Mouse (Mus musculus) MEL (cell line): ENCODE data around the gene Slc22a20. TPM values are rescaled to one million over a fixed set of nuclear protein-coding genes. Genes with fewer than 3 reads are reported as not detected.

Experiments used
- DNase-seq: peaks from one replicate; pipeline ENCODE4 v3.0.0; 2011; ENCODE audit warnings: low read depth, low spot score
- H3K27ac ChIP-seq: 2 replicates; pipeline ENCODE4 v1.5.1; 2012; ENCODE audit warnings: low read depth, mild to moderate bottlenecking, control low read depth, low read length, moderate library complexity; ENCODE audit not compliant: control insufficient read depth
- H3K27me3 ChIP-seq, 2 experiments: fragments of 150-350 bp in 1 of 2; sonication (generic) in 1 of 2; 2 replicates each; pipeline ENCODE4 v1.6.1; 2012; ENCODE audit warnings: low read length in 2 of 2, mild to moderate bottlenecking in 2 of 2, improper control_type of control experiment in 1 of 2, moderate library complexity in 1 of 2; ENCODE audit not compliant: insufficient read depth in 2 of 2, control insufficient read depth in 1 of 2
- H3K36me3 ChIP-seq, 2 experiments: 2 replicates each; pipeline ENCODE4 v1.6.1; 2012 to 2014; ENCODE audit warnings: low read length in 2 of 2, improper control_type of control experiment in 1 of 2, inconsistent platforms in 1 of 2, mild to moderate bottlenecking in 1 of 2; ENCODE audit not compliant: insufficient read depth in 2 of 2, control insufficient read depth in 1 of 2
- H3K4me1 ChIP-seq, 2 experiments: fragments of 150-350 bp in 1 of 2; sonication (generic) in 1 of 2; 2 replicates each; pipeline ENCODE4 v1.6.1; 2012; ENCODE audit warnings: low read length in 2 of 2, improper control_type of control experiment in 1 of 2, mild to moderate bottlenecking in 1 of 2; ENCODE audit not compliant: insufficient read depth in 2 of 2, control insufficient read depth in 1 of 2
- H3K4me3 ChIP-seq, 2 experiments: fragments of 150-350 bp in 1 of 2; sonication (generic) in 1 of 2; 2 replicates each; pipeline ENCODE4 v1.5.1; 2012; ENCODE audit warnings: low read depth in 2 of 2, low read length in 2 of 2, mild to moderate bottlenecking in 2 of 2, moderate library complexity in 2 of 2, control low read depth in 1 of 2, improper control_type of control experiment in 1 of 2; ENCODE audit not compliant: control insufficient read depth in 1 of 2, insufficient read depth in 1 of 2
- H3K79me2 ChIP-seq: 2 replicates; pipeline ENCODE4 v1.6.1; 2012; ENCODE audit warnings: mild to moderate bottlenecking, low read length, moderate library complexity; ENCODE audit not compliant: control insufficient read depth, poor library complexity, insufficient read depth
- H3K9ac ChIP-seq: 2 replicates; pipeline ENCODE4 v1.6.1; 2012; ENCODE audit warnings: low read depth, mild to moderate bottlenecking, control low read depth, low read length, moderate library complexity; ENCODE audit not compliant: control insufficient read depth, poor library complexity, severe bottlenecking
- H3K9me3 ChIP-seq: fragments of 150-350 bp; sonication (generic); replicated peaks from 2 replicates; pipeline ENCODE4 v1.6.1; 2012; ENCODE audit warnings: mild to moderate bottlenecking, low read length, improper control_type of control experiment, moderate library complexity; ENCODE audit not compliant: insufficient read depth
- CHD2 ChIP-seq: IDR thresholded peaks from 2 replicates; pipeline ENCODE4 v1.6.1; 2011; ENCODE audit warnings: low read length, improper control_type of control experiment
- CTCF ChIP-seq, 3 experiments: IDR thresholded peaks in 2 of 3; conservative IDR thresholded peaks in 1 of 3; 2 replicates each; pipeline ENCODE4 v1.5.1; 2011 to 2012; ENCODE audit warnings: low read length in 3 of 3, low read depth in 2 of 3, mild to moderate bottlenecking in 2 of 3, improper control_type of control experiment in 1 of 3, inconsistent platforms in 1 of 3, mixed read lengths in 1 of 3, moderate library complexity in 1 of 3; ENCODE audit not compliant: control insufficient read depth in 1 of 3, insufficient read depth in 1 of 3, poor library complexity in 1 of 3, severe bottlenecking in 1 of 3
- E2F4 ChIP-seq: IDR thresholded peaks from 2 replicates; pipeline ENCODE4 v1.6.1; 2011; ENCODE audit warnings: low read depth, low read length, improper control_type of control experiment, borderline replicate concordance
- ELF1 ChIP-seq: IDR thresholded peaks from 2 replicates; pipeline ENCODE4 v1.6.1; 2014; ENCODE audit warnings: low read depth, mild to moderate bottlenecking, inconsistent platforms, low read length, improper control_type of control experiment, moderate library complexity
- ETS1 ChIP-seq: IDR thresholded peaks from 2 replicates; pipeline ENCODE4 v1.6.1; 2012; ENCODE audit warnings: low read depth, mild to moderate bottlenecking, inconsistent platforms, low read length, improper control_type of control experiment, moderate library complexity
- GATA1 ChIP-seq: IDR thresholded peaks from 2 replicates; pipeline ENCODE4 v1.6.1; 2011; ENCODE audit warnings: low read depth, low read length, improper control_type of control experiment
- HCFC1 ChIP-seq: IDR thresholded peaks from 2 replicates; pipeline ENCODE4 v1.6.1; 2012; ENCODE audit warnings: low read depth, mild to moderate bottlenecking, inconsistent platforms, low read length, improper control_type of control experiment, moderate library complexity
- JUND ChIP-seq: IDR thresholded peaks from 2 replicates; pipeline ENCODE4 v1.6.1; 2011; ENCODE audit warnings: low read depth, mild to moderate bottlenecking, improper control_type of control experiment, low read length
- MAFK ChIP-seq: IDR thresholded peaks from 2 replicates; pipeline ENCODE4 v1.6.1; 2011; ENCODE audit warnings: low read depth, mild to moderate bottlenecking, low read length, improper control_type of control experiment, borderline replicate concordance
- MAX ChIP-seq: IDR thresholded peaks from 2 replicates; pipeline ENCODE4 v1.6.1; 2011; ENCODE audit warnings: low read length, improper control_type of control experiment
- MAZ ChIP-seq: IDR thresholded peaks from 2 replicates; pipeline ENCODE4 v1.6.1; 2012; ENCODE audit warnings: low read depth, mild to moderate bottlenecking, inconsistent platforms, low read length, improper control_type of control experiment
- MEF2A ChIP-seq: IDR thresholded peaks from 2 replicates; pipeline ENCODE4 v1.6.1; 2014; ENCODE audit warnings: low read depth, mild to moderate bottlenecking, inconsistent platforms, low read length, improper control_type of control experiment; ENCODE audit not compliant: poor library complexity, insufficient replicate concordance, severe bottlenecking; ENCODE audit errors: extremely low read depth
- MYB ChIP-seq: IDR thresholded peaks from 2 replicates; pipeline ENCODE4 v1.6.1; 2011; ENCODE audit warnings: mild to moderate bottlenecking, low read depth, low read length, improper control_type of control experiment
- MYC ChIP-seq: IDR thresholded peaks from 2 replicates; pipeline ENCODE4 v1.6.1; 2011; ENCODE audit warnings: low read depth, mild to moderate bottlenecking, low read length, improper control_type of control experiment, moderate library complexity
- POLR2A ChIP-seq, 2 experiments: IDR thresholded peaks; 2 replicates each; pipeline ENCODE4 v1.6.1; 2011 to 2012; ENCODE audit warnings: low read length in 2 of 2, mild to moderate bottlenecking in 2 of 2, control low read depth in 1 of 2, improper control_type of control experiment in 1 of 2, low read depth in 1 of 2, moderate library complexity in 1 of 2; ENCODE audit not compliant: control insufficient read depth in 1 of 2, insufficient read depth in 1 of 2, poor library complexity in 1 of 2
- POLR2AphosphoS2 ChIP-seq: IDR thresholded peaks from 2 replicates; pipeline ENCODE4 v1.6.1; 2011; ENCODE audit warnings: low read length, improper control_type of control experiment
- RAD21 ChIP-seq: IDR thresholded peaks from 2 replicates; pipeline ENCODE4 v1.6.1; 2011; ENCODE audit warnings: mild to moderate bottlenecking, low read depth, low read length, improper control_type of control experiment
- RCOR1 ChIP-seq: IDR thresholded peaks from 2 replicates; pipeline ENCODE4 v1.6.1; 2012; ENCODE audit warnings: low read depth, mild to moderate bottlenecking, inconsistent platforms, low read length, improper control_type of control experiment
- TAL1 ChIP-seq: IDR thresholded peaks from 2 replicates; pipeline ENCODE4 v1.6.1; 2012; ENCODE audit warnings: mild to moderate bottlenecking, inconsistent platforms, low read length, moderate library complexity, mixed read lengths
- TBP ChIP-seq: IDR thresholded peaks from 2 replicates; pipeline ENCODE4 v1.8.0; 2011; ENCODE audit warnings: low read depth, low read length, improper control_type of control experiment
- UBTF ChIP-seq: IDR thresholded peaks from 2 replicates; pipeline ENCODE4 v1.6.1; 2012; ENCODE audit warnings: low read depth, mild to moderate bottlenecking, inconsistent platforms, low read length, improper control_type of control experiment, moderate library complexity, borderline replicate concordance; ENCODE audit not compliant: insufficient read depth
- USF2 ChIP-seq, 2 experiments: IDR thresholded peaks; 2 replicates each; pipeline ENCODE4 v1.6.1; 2011 to 2012; ENCODE audit warnings: improper control_type of control experiment in 2 of 2, low read length in 2 of 2, borderline replicate concordance in 1 of 2, inconsistent platforms in 1 of 2, low read depth in 1 of 2, mild to moderate bottlenecking in 1 of 2; ENCODE audit not compliant: insufficient read depth in 1 of 2
- ZMIZ1 ChIP-seq: IDR thresholded peaks from 2 replicates; pipeline ENCODE4 v1.6.1; 2012; ENCODE audit warnings: low read depth, mild to moderate bottlenecking, inconsistent platforms, low read length, improper control_type of control experiment, moderate library complexity
- polyA plus RNA-seq, 2 experiments: library from polyadenylated mRNA; stranded (reverse) in 1 of 2; unstranded in 1 of 2; fragments of >175 nt in 1 of 2; fragments of >200 nt in 1 of 2; gene quantifications; 2 replicates each; pipeline versions ENCODE4 v1.2.1 to v1.2.4; 2012; ENCODE audit warnings: low replicate concordance in 2 of 2, low read depth in 1 of 2; ENCODE audit not compliant: insufficient read length in 2 of 2, insufficient read depth in 1 of 2, missing spikeins in 1 of 2
- total RNA-seq: library from RNA; depleted of rRNA; stranded (reverse); fragments of 300-350 nt; gene quantifications from 2 replicates; pipeline ENCODE4 v1.2.3, GENCODE M21; 2012

Slc22a20 gene
- total and polyA plus RNA-seq, 3 experiments: not detected

GRCm38 (mm10) chr19:5975676-5976075 is 10.3 kb downstream of the Slc22a20 start:
- Histone ChIP-seq H3K36me3 (peaks cover 0 to 3% of the 10 kb centered on the region in 2 experiments; a peak in 1 of 4 replicates), H3K9me3 (no peaks in the 10 kb centered on the region), H3K4me1 (peaks cover 8 to 13% of the 10 kb centered on the region in 2 experiments), H3K27ac (no peak overlapping the region), H3K9ac (no peak overlapping the region), H3K4me3 (no peak overlapping the region), H3K79me2 (no peaks in the 10 kb centered on the region), H3K27me3 (no peaks in the 10 kb centered on the region)
- no peak for DNase-seq
- TF ChIP-seq JUND (no peak), HCFC1 (no peak), ZMIZ1 (no peak), RAD21 (no peak), MAX (no peak), ETS1 (no peak), E2F4 (no peak), TBP (no peak), UBTF (no peak), MAZ (no peak), POLR2A (IDR thresholded peaks at IDR 0.05; ENCODE audit: control insufficient read depth in 1 of 2, insufficient read depth in 1 of 2, low read depth in 1 of 2, low read length in 2 of 2, poor library complexity in 1 of 2) (no peak), ELF1 (no peak)

- peaks cover 0 to under 1% of the 10 kb centered on the region in 2 experiments; a peak in 1 of 4 replicates for H3K36me3 ChIP-seq
- H3K4me3 ChIP-seq: no peak overlapping the region
- TF ChIP-seq USF2 (IDR thresholded peaks at IDR 0.05; ENCODE audit: borderline replicate concordance in 1 of 2, insufficient read depth in 1 of 2, low read depth in 1 of 2, low read length in 2 of 2) (no peak), JUND (no peak), CHD2 (no peak), POLR2AphosphoS2 (no peak), RCOR1 (no peak), MAFK (no peak), GATA1 (no peak), CTCF (IDR thresholded peaks at IDR 0.05 in 2 of 3, conservative IDR thresholded peaks at IDR 0.05 in 1 of 3; ENCODE audit: control insufficient read depth in 1 of 3, insufficient read depth in 1 of 3, low read depth in 2 of 3, low read length in 3 of 3, poor library complexity in 1 of 3, severe bottlenecking in 1 of 3) (no peak), MEF2A (no peak), TAL1 (no peak), ELF1 (no peak), MYC (no peak), MYB (no peak), UBTF (no peak), RAD21 (no peak), HCFC1 (no peak)
- peaks cover 5 to 9% of the 10 kb centered on the region in 2 experiments for H3K4me1 ChIP-seq
- no peaks in the 10 kb centered on the region for H3K79me2 ChIP-seq
- no peak overlapping the region for H3K9ac ChIP-seq
- H3K9me3 ChIP-seq: no peaks in the 10 kb centered on the region
- no peak for DNase-seq
- H3K27me3 ChIP-seq: no peaks in the 10 kb centered on the region
- H3K27ac ChIP-seq: no peak overlapping the region
Measured at GRCm38 (mm10) chr19:5975112-5975511, 10.8 kb downstream of the Slc22a20 start.
